Mouse (Mus musculus) leukemia stem cell, adult 10-12 weeks (primary cell): ENCODE results near the gene Mobp. TPM values are rescaled to one million over a fixed set of nuclear protein-coding genes. Genes with fewer than 3 reads are reported as not detected.

ENCODE experiments used
- polyA plus RNA-seq: library from polyadenylated mRNA; stranded (reverse); fragments of >175 nt; gene quantifications from 2 replicates; pipeline ENCODE4 v1.2.3, GENCODE M21; 2012; ENCODE audit warnings: low replicate concordance

The Mobp gene
- polyA plus RNA-seq: not detected in 2 replicates

GRCm38 (mm10) chr9:120149222-120149828 is at the start of gene Mobp:
Gene Mobp (plus strand): TSS chr9:120149707.

GRCm38 (mm10) chr9:120110211-120111018 is 39.1 kb upstream of the Mobp start, which contains the start of gene Slc25a38:
Gene Slc25a38 (plus strand): TSS chr9:120110374.

GRCm38 (mm10) chr9:120127538-120128251 is 21.8 kb upstream of the Mobp start, which contains the start of gene Rpsa:
Gene Rpsa (plus strand): TSS chr9:120127689.

Other genes with a start within 250 kb of the Mobp start
- 28.0 and 32.6 TPM in 2 replicates for gene Gorasp1, start 212.1 kb upstream of the Mobp start, polyA plus RNA-seq
- 0.05 TPM in 1 of 2 replicates, not detected in the other for gene Ttc21a, start 212.1 kb upstream of the Mobp start, polyA plus RNA-seq
- gene Csrnp1, start 165.0 kb upstream of the Mobp start, polyA plus RNA-seq: 14.8 and 27.8 TPM in 2 replicates
- gene Xirp1, start 126.1 kb upstream of the Mobp start, polyA plus RNA-seq: 0.02 TPM in 1 of 2 replicates, not detected in the other
- gene Cx3cr1, start 79.8 kb upstream of the Mobp start, polyA plus RNA-seq: 0.16 and 0.40 TPM in 2 replicates
- gene Ccr8, start 57.6 kb upstream of the Mobp start, polyA plus RNA-seq: not detected in 2 replicates
- 65.3 and 171 TPM in 2 replicates for gene Slc25a38, start 39.3 kb upstream of the Mobp start, polyA plus RNA-seq
- 749 and 24,509 TPM in 2 replicates for gene Rpsa, start 22.0 kb upstream of the Mobp start, polyA plus RNA-seq
- not detected in 2 replicates for gene Myrip, start 151.8 kb downstream of the Mobp start, polyA plus RNA-seq